Mouse (Mus musculus) CH12.LX (cell line): ENCODE measurements at regions not wholly inside any gene's neighbourhood (a gene's known extent, or its start where the extent isn't known, plus 50 kb on each side); places are given as distances from the start of the nearest gene placed in this dataset.

Experiments
- DNase-seq: peaks from one replicate; pipeline ENCODE4 v3.0.0-alpha.2; 2013; ENCODE audit errors: extremely low read depth
- H3K27ac ChIP-seq: 2 replicates; pipeline ENCODE4 v1.5.1; 2012; ENCODE audit warnings: low read depth, mild to moderate bottlenecking, control low read depth, moderate library complexity; ENCODE audit not compliant: insufficient read depth
- H3K27me3 ChIP-seq: replicated peaks from 2 replicates; pipeline ENCODE3; 2012; ENCODE audit warnings: inconsistent platforms
- H3K36me3 ChIP-seq, 2 experiments: replicated peaks in 1 of 2; 2 replicates each; pipeline versions ENCODE3 to v1.6.1; 2012; ENCODE audit warnings: inconsistent platforms in 1 of 2, low read length in 1 of 2, mild to moderate bottlenecking in 1 of 2, mixed read lengths in 1 of 2, moderate library complexity in 1 of 2; ENCODE audit not compliant: control insufficient read depth in 1 of 2, insufficient read depth in 1 of 2
- H3K4me1 ChIP-seq, 2 experiments: 2 replicates each; pipeline ENCODE4 v1.6.1; 2012; ENCODE audit warnings: inconsistent platforms in 1 of 2, moderate library complexity in 1 of 2; ENCODE audit not compliant: insufficient read depth in 2 of 2, control insufficient read depth in 1 of 2
- H3K4me2 ChIP-seq: 2 replicates; pipeline ENCODE4 v1.6.1; 2012; ENCODE audit warnings: low read depth, mild to moderate bottlenecking, control low read depth; ENCODE audit not compliant: poor library complexity, insufficient read depth, severe bottlenecking
- H3K4me3 ChIP-seq, 3 experiments: fragments of 150-350 bp in 1 of 3; sonication (generic) in 1 of 3; replicated peaks in 1 of 3; 2 replicates each; pipeline versions ENCODE3 to v1.5.1; 2011 to 2012; ENCODE audit warnings: low read depth in 2 of 3, low read length in 2 of 3, mild to moderate bottlenecking in 2 of 3, moderate library complexity in 2 of 3, control low read depth in 1 of 3, improper control_type of control experiment in 1 of 3, inconsistent platforms in 1 of 3, mixed read lengths in 1 of 3; ENCODE audit not compliant: poor library complexity in 1 of 3
- H3K79me2 ChIP-seq: replicated peaks from 2 replicates; pipeline ENCODE4 v1.6.1; 2012; ENCODE audit warnings: mild to moderate bottlenecking, moderate library complexity; ENCODE audit not compliant: control insufficient read depth, poor library complexity, insufficient read depth, severe bottlenecking; ENCODE audit errors: extremely low read depth
- H3K9ac ChIP-seq: 2 replicates; pipeline ENCODE4 v1.6.1; 2012; ENCODE audit warnings: low read depth, mild to moderate bottlenecking, control low read depth, moderate library complexity; ENCODE audit not compliant: insufficient read depth
- H3K9me3 ChIP-seq: replicated peaks from 2 replicates; pipeline ENCODE3; 2012; ENCODE audit warnings: low read length, inconsistent platforms, mixed read lengths
- BHLHE40 ChIP-seq: IDR thresholded peaks from 2 replicates; pipeline ENCODE4 v1.6.1; 2011; ENCODE audit warnings: mild to moderate bottlenecking, low read depth, low read length, improper control_type of control experiment
- CHD1 ChIP-seq: IDR thresholded peaks from 2 replicates; pipeline ENCODE4 v1.6.1; 2012; ENCODE audit warnings: low read depth, low read length, improper control_type of control experiment, inconsistent platforms
- CTCF ChIP-seq, 2 experiments: IDR thresholded peaks in 1 of 2; conservative IDR thresholded peaks in 1 of 2; 2 replicates each; pipeline ENCODE4 v1.5.1; 2011 to 2012; ENCODE audit warnings: low read depth in 2 of 2, low read length in 2 of 2, improper control_type of control experiment in 1 of 2, inconsistent platforms in 1 of 2, mild to moderate bottlenecking in 1 of 2, moderate library complexity in 1 of 2
- E2F4 ChIP-seq: IDR thresholded peaks from 2 replicates; pipeline ENCODE4 v1.6.1; 2011; ENCODE audit warnings: low read depth, low read length, improper control_type of control experiment; ENCODE audit not compliant: insufficient replicate concordance
- ELF1 ChIP-seq: IDR thresholded peaks from 2 replicates; pipeline ENCODE4 v1.6.1; 2014; ENCODE audit warnings: low read depth, mild to moderate bottlenecking, inconsistent platforms, low read length, improper control_type of control experiment
- ETS1 ChIP-seq: conservative IDR thresholded peaks from 2 replicates; pipeline ENCODE4 v1.6.1; 2012; ENCODE audit warnings: low read depth, mild to moderate bottlenecking, inconsistent platforms, low read length, improper control_type of control experiment, moderate library complexity
- GABPA ChIP-seq: IDR thresholded peaks from 2 replicates; pipeline ENCODE4 v1.6.1; 2012; ENCODE audit warnings: low read depth, low read length, improper control_type of control experiment, inconsistent platforms; ENCODE audit not compliant: insufficient replicate concordance
- HCFC1 ChIP-seq: IDR thresholded peaks from 2 replicates; pipeline ENCODE4 v1.6.1; 2012; ENCODE audit warnings: low read depth, mild to moderate bottlenecking, inconsistent platforms, low read length, improper control_type of control experiment
- IRF4 ChIP-seq: IDR thresholded peaks from 2 replicates; pipeline ENCODE4 v1.6.1; 2014; ENCODE audit warnings: low read depth, mild to moderate bottlenecking, inconsistent platforms, low read length, improper control_type of control experiment
- JUN ChIP-seq: IDR thresholded peaks from 2 replicates; pipeline ENCODE4 v1.6.1; 2011; ENCODE audit warnings: low read depth, mild to moderate bottlenecking, low read length, improper control_type of control experiment, moderate library complexity; ENCODE audit not compliant: insufficient read depth
- MAX ChIP-seq: IDR thresholded peaks from 2 replicates; pipeline ENCODE4 v1.6.1; 2011; ENCODE audit warnings: low read length, improper control_type of control experiment
- MAZ ChIP-seq: IDR thresholded peaks from 2 replicates; pipeline ENCODE4 v1.6.1; 2012; ENCODE audit warnings: low read depth, mild to moderate bottlenecking, inconsistent platforms, low read length, improper control_type of control experiment, moderate library complexity
- MEF2A ChIP-seq: IDR thresholded peaks from 2 replicates; pipeline ENCODE4 v1.6.1; 2014; ENCODE audit warnings: low read depth, mild to moderate bottlenecking, inconsistent platforms, low read length, improper control_type of control experiment, borderline replicate concordance
- MXI1 ChIP-seq: IDR thresholded peaks from 2 replicates; pipeline ENCODE4 v1.6.1; 2011; ENCODE audit warnings: mild to moderate bottlenecking, low read depth, low read length, improper control_type of control experiment
- MYC ChIP-seq: IDR thresholded peaks from 2 replicates; pipeline ENCODE4 v1.6.1; 2011; ENCODE audit warnings: low read depth, mild to moderate bottlenecking, improper control_type of control experiment, low read length
- NELFE ChIP-seq: IDR thresholded peaks from 2 replicates; pipeline ENCODE4 v1.6.1; 2011; ENCODE audit warnings: low read depth, low read length, improper control_type of control experiment
- NRF1 ChIP-seq: IDR thresholded peaks from 2 replicates; pipeline ENCODE4 v1.6.1; 2014; ENCODE audit warnings: low read depth, mild to moderate bottlenecking, inconsistent platforms, low read length, improper control_type of control experiment, moderate library complexity
- PAX5 ChIP-seq: IDR thresholded peaks from 2 replicates; pipeline ENCODE4 v1.6.1; 2012; ENCODE audit warnings: low read length, inconsistent platforms, mixed read lengths
- POLR2A ChIP-seq: IDR thresholded peaks from 2 replicates; pipeline ENCODE4 v1.6.1; 2011; ENCODE audit warnings: low read depth, mild to moderate bottlenecking, improper control_type of control experiment, low read length
- RAD21 ChIP-seq: IDR thresholded peaks from 2 replicates; pipeline ENCODE4 v1.6.1; 2011; ENCODE audit warnings: low read depth, mild to moderate bottlenecking, low read length, improper control_type of control experiment, moderate library complexity
- RCOR1 ChIP-seq: conservative IDR thresholded peaks from 2 replicates; pipeline ENCODE4 v1.6.1; 2012; ENCODE audit warnings: low read depth, mild to moderate bottlenecking, inconsistent platforms, low read length, improper control_type of control experiment
- SIN3A ChIP-seq: IDR thresholded peaks from 2 replicates; pipeline ENCODE4 v1.6.1; 2012; ENCODE audit warnings: low read length, improper control_type of control experiment, inconsistent platforms
- SMC3 ChIP-seq: IDR thresholded peaks from 2 replicates; pipeline ENCODE4 v1.6.1; 2011; ENCODE audit warnings: low read depth, low read length, improper control_type of control experiment
- TBP ChIP-seq: conservative IDR thresholded peaks from 2 replicates; pipeline ENCODE4 v1.6.1; 2011; ENCODE audit warnings: low read depth, low read length, improper control_type of control experiment
- TCF12 ChIP-seq: IDR thresholded peaks from 2 replicates; pipeline ENCODE4 v1.6.1; 2014; ENCODE audit warnings: low read depth, mild to moderate bottlenecking, inconsistent platforms, low read length, improper control_type of control experiment
- UBTF ChIP-seq: IDR thresholded peaks from 2 replicates; pipeline ENCODE4 v1.6.1; 2012; ENCODE audit warnings: low read depth, mild to moderate bottlenecking, inconsistent platforms, low read length, improper control_type of control experiment, moderate library complexity
- ZC3H11A ChIP-seq: IDR thresholded peaks from 2 replicates; pipeline ENCODE4 v1.6.1; 2012; ENCODE audit warnings: low read depth, mild to moderate bottlenecking, inconsistent platforms, low read length, improper control_type of control experiment
- ZKSCAN1 ChIP-seq: IDR thresholded peaks from 2 replicates; pipeline ENCODE4 v1.6.1; 2012; ENCODE audit warnings: low read depth, inconsistent platforms, low read length, improper control_type of control experiment, borderline replicate concordance
- ZMIZ1 ChIP-seq: IDR thresholded peaks from 2 replicates; pipeline ENCODE4 v1.6.1; 2012; ENCODE audit warnings: low read depth, mild to moderate bottlenecking, inconsistent platforms, low read length, improper control_type of control experiment
- dilution Hi-C: fragments of 300-500 bp; cut with MboI; formaldehyde crosslinking; loops from 2 replicates; pipeline ENCODE4 v1.14.3; 2020; ENCODE audit warnings: low sequenced_read_pairs; ENCODE audit not compliant: extremely low pct_unique_long_range_greater_than_20kb, extremely low pct_ligation_motif_present
- in situ Hi-C: fragments of 300-500 bp; cut with MboI; formaldehyde crosslinking; loops from 3 replicates; pipeline ENCODE4 v1.14.3; 2019; ENCODE audit warnings: low sequenced_read_pairs, low pct_ligation_motif_present, low pct_unique_long_range_greater_than_20kb, mixed read lengths

DNA sequence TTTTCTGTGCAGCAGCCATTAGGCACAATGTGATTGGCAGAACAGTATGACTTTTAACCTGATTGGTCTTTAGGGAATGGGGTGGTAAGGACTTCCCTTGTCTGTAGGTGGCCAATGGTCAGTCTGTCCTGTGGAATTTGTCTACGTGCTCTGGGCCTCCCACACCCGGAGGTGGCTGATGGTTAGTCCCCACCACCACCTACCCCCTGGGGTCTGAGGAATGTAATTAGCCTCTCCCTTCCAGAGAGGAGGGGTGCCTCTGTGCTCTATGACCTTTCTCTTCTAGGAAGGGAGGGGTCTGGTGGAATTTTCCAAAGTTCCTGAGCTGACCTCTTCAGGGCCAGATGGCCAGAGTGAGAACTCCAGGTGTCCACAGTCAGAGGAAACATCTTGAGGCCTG is 101.6 kb downstream of the Tmem17 start:
- Histone ChIP-seq H3K4me3 (no peak overlapping the region), H3K36me3 (no peaks in the 10 kb centered on the region), H3K9me3 (no peaks in the 10 kb centered on the region), H3K79me2 (no peaks in the 10 kb centered on the region), H3K27ac (no peak overlapping the region), H3K27me3 (no peaks in the 10 kb centered on the region), H3K4me1 (peaks cover 0 to 10% of the 10 kb centered on the region in 2 experiments; a peak in 2 of 4 replicates), H3K4me2 (no peak overlapping the region), H3K9ac (no peak overlapping the region)
- dilution Hi-C loops (no loop called here), in situ Hi-C loops (loop anchor here (5.0 to 25.0 kb wide), 3 partner anchors 69 to 976 kb away; no protein-coding TSS in a partner anchor)
- TF ChIP-seq MXI1 (no peak), HCFC1 (no peak), MAX (no peak), ZKSCAN1 (no peak), SMC3 (no peak), E2F4 (no peak), ETS1 (no peak), TCF12 (no peak), IRF4 (no peak), NELFE (no peak), BHLHE40 (no peak), SIN3A (no peak), ELF1 (no peak), RCOR1 (no peak), CHD1 (no peak), ZMIZ1 (no peak), MEF2A (no peak), NRF1 (no peak)
- DNase-seq, result no peak

DNA sequence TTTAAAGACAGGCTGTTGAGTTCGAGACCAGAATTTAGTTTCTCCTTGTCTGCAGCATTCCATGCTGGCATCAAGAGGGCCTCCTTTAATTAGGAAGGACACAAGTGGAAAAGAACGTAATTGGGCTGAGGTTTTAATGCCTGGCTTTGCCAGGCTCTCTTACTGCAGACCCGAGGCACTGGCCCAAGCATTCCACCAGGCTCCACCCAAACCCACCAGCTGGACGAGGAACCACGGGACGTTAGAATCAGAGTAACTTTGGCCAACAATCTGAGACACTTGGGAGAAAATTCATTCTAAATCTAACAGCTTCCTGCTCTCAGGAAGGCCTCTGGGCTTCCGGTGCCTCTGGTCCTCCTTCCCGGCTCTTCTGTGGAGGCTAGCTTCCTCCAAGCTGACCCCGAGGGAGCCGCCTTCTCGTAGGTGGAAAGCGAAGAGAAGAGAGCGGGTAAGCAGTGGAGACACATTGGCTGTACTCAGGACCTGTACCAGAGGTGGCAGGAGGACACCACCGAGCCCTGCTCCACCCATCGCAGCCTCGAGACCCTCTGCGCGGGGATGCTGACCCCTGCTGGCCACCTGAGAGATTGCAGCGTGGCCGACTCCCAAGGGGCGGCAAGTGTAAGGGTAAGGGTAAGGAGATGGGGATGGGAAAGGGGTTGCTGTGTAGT is 105.5 kb downstream of the Tmem17 start:
- in situ Hi-C loops (loop anchor here (10.0 to 25.0 kb wide), 2 partner anchors 73 to 980 kb away; no protein-coding TSS in a partner anchor), dilution Hi-C loops (no loop called here)
- Histone ChIP-seq H3K79me2 (no peaks in the 10 kb centered on the region), H3K9me3 (no peaks in the 10 kb centered on the region), H3K4me2 (peak overlapping the region; percentile 76), H3K27ac (no peak overlapping the region), H3K4me3 (peak overlapping the region in 2 of 3 experiments; percentile 19 to 38), H3K27me3 (no peaks in the 10 kb centered on the region), H3K4me1 (peaks cover 0 to 5% of the 10 kb centered on the region in 2 experiments; a peak in 2 of 4 replicates), H3K9ac (peak overlapping the region; percentile 67), H3K36me3 (no peaks in the 10 kb centered on the region)
- DNase-seq, result peak; percentile 85
- TF ChIP-seq MAZ, result no peak
- TF ChIP-seq JUN, result no peak
- TF ChIP-seq NRF1, result peak; percentile 42; the same call in 1 of the 2 replicates
- 0 out of 2 replicates have a peak, but pooled peaks have one; percentile 35 for TF ChIP-seq MXI1
- TF ChIP-seq MAX, result peak; percentile 74
- no peak for TF ChIP-seq SIN3A
- TF ChIP-seq TCF12, result no peak
- TF ChIP-seq POLR2A, result peak; percentile 32; the same call in 1 of the 2 replicates
- TF ChIP-seq MYC, result 0 out of 2 replicates have a peak, but pooled peaks have one; percentile 38
- TF ChIP-seq ZMIZ1, result no peak
- TF ChIP-seq IRF4, result peak; percentile 59; the same call in 1 of the 2 replicates
- no peak for TF ChIP-seq HCFC1
- no peak for TF ChIP-seq E2F4
- peak; percentile 27; the same call in 1 of the 2 replicates for TF ChIP-seq NELFE
- TF ChIP-seq UBTF, result no peak
- TF ChIP-seq ZC3H11A, result peak; percentile 96
- no peak for TF ChIP-seq CHD1
- TF ChIP-seq MEF2A, result no peak; the same call in 1 of the 2 replicates
- TF ChIP-seq TBP, result no peak
- TF ChIP-seq SMC3, result peak; percentile 99
- no peak for TF ChIP-seq PAX5
- peak; percentile 100 for TF ChIP-seq RAD21
- no peak for TF ChIP-seq GABPA
- peak; percentile 94 to 99 for TF ChIP-seq CTCF (conservative IDR thresholded peaks at IDR 0.05 in 1 of 2, IDR thresholded peaks at IDR 0.05 in 1 of 2; ENCODE audit: low read depth in 2 of 2, low read length in 2 of 2)
